Mouse (Mus musculus) stomach, embryonic 15.5 days (tissue): Measurements from ENCODE around the gene Cdca8. TPM values are rescaled to one million over a fixed set of nuclear protein-coding genes. Genes with fewer than 3 reads are reported as not detected.

Experiments
- ATAC-seq: fragments of 200-750 bp; cut with Nextera tagmentation; 2 replicates; pipeline ENCODE4 v1.8.0; 2017; ENCODE audit warnings: low read depth, moderate number of reproducible peaks, moderate TSS enrichment; ENCODE audit not compliant: insufficient read depth, low FRiP score
- H3K27ac ChIP-seq: fragments of 300-500 bp; sonication (generic); 2 replicates; pipeline ENCODE4 v1.5.1; 2015; ENCODE audit warnings: mild to moderate bottlenecking, inconsistent platforms
- H3K27me3 ChIP-seq: fragments of 300-500 bp; sonication (generic); replicated peaks from 2 replicates; pipeline ENCODE4 v1.6.1; 2015; ENCODE audit warnings: inconsistent platforms
- H3K36me3 ChIP-seq: fragments of 300-500 bp; sonication (generic); 2 replicates; pipeline ENCODE4 v1.6.1; 2015; ENCODE audit warnings: inconsistent platforms
- H3K4me1 ChIP-seq: fragments of 300-500 bp; sonication (generic); 2 replicates; pipeline ENCODE4 v1.6.1; 2015; ENCODE audit warnings: inconsistent platforms
- H3K4me2 ChIP-seq: fragments of 300-500 bp; sonication (generic); 2 replicates; pipeline ENCODE4 v1.6.1; 2015; ENCODE audit warnings: mild to moderate bottlenecking, inconsistent platforms
- H3K4me3 ChIP-seq: fragments of 300-500 bp; sonication (generic); replicated peaks from 2 replicates; pipeline ENCODE4 v1.5.1; 2015; ENCODE audit warnings: inconsistent platforms
- H3K9ac ChIP-seq: fragments of 300-500 bp; sonication (generic); 2 replicates; pipeline ENCODE4 v1.6.1; 2015; ENCODE audit warnings: inconsistent platforms
- H3K9me3 ChIP-seq: fragments of 300-500 bp; sonication (generic); 2 replicates; pipeline ENCODE4 v1.6.1; 2016; ENCODE audit warnings: inconsistent platforms
- WGBS: fragments of 180-500 bp; shearing (Covaris S2); methylation state at CpG from one replicate; pipeline ENCODE4 v1.1.7; 2015; 5-methylcytosine and 5-hydroxymethylcytosine counted together
- polyA plus RNA-seq: library from polyadenylated mRNA; unstranded; fragments of >200 nt; fragmentation: Nextera tagmentation; extraction: Ambion mirVana; gene quantifications from 2 replicates; pipeline ENCODE4 v1.2.1, GENCODE M21; 2015

Cdca8 gene
- polyA plus RNA-seq, 1 experiment from 2014 or later = 118 TPM

DNA sequence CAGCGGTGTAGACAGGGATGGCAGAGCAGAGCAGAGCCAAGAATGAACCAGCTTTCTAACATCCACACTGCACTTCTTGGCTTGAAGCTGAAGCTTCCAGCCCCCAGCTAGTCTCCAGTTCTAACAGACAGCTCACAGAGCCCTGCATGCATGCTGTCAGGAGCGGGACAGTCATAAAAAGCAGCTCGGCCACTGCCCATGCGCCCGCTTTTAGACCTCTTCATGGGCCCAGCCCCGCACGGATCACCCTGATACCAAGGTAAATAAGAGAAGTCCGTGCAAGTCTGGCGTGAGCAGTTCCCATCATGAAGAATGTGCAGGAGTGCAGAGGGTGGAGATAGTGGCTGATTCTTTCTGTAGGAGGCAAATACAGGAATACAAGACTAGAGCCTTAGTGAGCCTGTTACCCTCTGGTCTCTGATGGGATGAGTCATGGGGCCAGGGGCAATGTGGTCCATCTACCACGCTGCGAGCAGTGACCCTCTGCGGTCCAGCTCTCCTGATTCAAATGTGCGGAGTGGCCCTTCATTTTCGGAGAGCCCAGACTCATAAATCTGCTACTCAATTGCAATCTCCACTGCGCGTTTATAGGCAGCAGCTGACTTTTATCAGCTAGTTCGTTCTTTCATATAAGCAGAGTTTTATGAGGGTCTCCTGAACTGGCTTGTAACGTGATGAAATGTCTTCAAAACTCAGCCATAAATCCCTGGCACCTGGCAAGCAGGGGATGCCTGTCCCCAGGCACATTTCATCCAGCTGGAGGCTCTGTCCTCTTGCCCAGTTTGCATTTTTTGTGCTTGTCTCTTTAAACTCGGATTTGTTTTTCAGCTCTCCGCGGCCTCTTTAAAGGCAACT, 11.3 kb upstream of the Cdca8 start:
- Histone ChIP-seq H3K27me3 (no peaks in the 10 kb centered on the region), H3K9me3 (no peaks in the 10 kb centered on the region), H3K36me3 (no peaks in the 10 kb centered on the region), H3K9ac (no peak overlapping the region), H3K27ac (0 out of 2 replicates have a peak overlapping the region, but pooled peaks have one; percentile 35), H3K4me2 (no peak overlapping the region), H3K4me1 (peaks cover 4% of the 10 kb centered on the region; the same call in 1 of the 2 replicates), H3K4me3 (no peak overlapping the region)
- no peak for ATAC-seq
- WGBS = 52% methylated on average over 21 of the region's 21 CpGs

DNA sequence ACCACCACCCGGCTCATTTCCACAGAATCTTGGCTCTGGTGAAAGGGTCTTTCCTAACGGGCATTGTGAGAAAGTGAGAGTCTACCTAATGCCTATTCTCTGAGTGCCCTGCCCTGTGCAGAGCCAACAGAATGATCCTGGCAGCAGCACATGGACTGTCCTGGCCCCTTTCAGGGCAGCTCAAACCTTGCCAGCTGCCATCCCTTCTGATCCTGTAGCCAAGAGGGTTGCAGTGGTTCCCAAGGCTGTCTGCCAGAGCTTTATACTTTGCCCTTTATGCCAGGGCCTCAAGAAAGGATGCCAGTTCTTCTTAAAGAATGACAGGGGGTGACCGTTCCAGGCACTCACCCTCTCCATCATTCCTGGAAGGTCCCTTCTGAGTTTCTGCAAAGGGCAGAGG, 10.4 kb upstream of the Cdca8 start:
- Histone ChIP-seq H3K36me3 (no peaks in the 10 kb centered on the region), H3K4me2 (no peak overlapping the region), H3K4me3 (no peak overlapping the region), H3K9me3 (no peaks in the 10 kb centered on the region), H3K4me1 (peaks cover 4% of the 10 kb centered on the region; the same call in 1 of the 2 replicates), H3K27ac (no peak overlapping the region), H3K27me3 (no peaks in the 10 kb centered on the region), H3K9ac (no peak overlapping the region)
- WGBS = 81% methylated on average over 3 of the region's 3 CpGs
- no peak for ATAC-seq

GRCm38 (mm10) chr4:124944961-124945360, 5.8 kb upstream of the Cdca8 start:
- 0 out of 2 replicates have a peak, but pooled peaks cover 6% of the 10 kb centered on the region for H3K36me3 ChIP-seq
- no peaks in the 10 kb centered on the region for H3K27me3 ChIP-seq
- no peak for ATAC-seq
- H3K9me3 ChIP-seq = no peaks in the 10 kb centered on the region
- no peaks in the 10 kb centered on the region for H3K4me1 ChIP-seq
- no peak overlapping the region for H3K4me3 ChIP-seq
- no peak overlapping the region for H3K4me2 ChIP-seq
- 64% methylated on average over 2 of the region's 2 CpGs for WGBS
- H3K27ac ChIP-seq = no peak overlapping the region
- no peak overlapping the region for H3K9ac ChIP-seq

DNA sequence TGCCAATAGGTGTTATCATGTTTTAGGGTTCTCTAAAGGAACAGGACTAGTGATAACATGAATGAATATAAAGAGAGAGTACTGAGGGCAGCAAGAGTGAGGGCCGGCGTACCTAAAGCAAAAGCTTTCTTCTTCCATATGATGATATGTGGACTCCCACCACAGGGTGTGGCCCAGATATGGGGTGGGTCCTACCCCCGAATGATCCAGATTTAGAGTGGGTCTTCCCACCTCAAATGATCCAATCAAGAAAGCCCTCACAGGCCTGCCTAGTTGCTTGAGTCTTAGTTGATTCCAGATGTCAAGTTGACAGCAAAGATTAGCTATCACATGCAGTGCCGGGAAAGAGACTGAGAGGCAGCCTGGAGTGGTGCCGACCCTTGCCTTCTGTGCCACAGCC, 4.7 kb upstream of the Cdca8 start:
- no peak overlapping the region for H3K9ac ChIP-seq
- H3K4me3 ChIP-seq = no peak overlapping the region
- no peak for ATAC-seq
- H3K36me3 ChIP-seq = 0 out of 2 replicates have a peak, but pooled peaks cover 7% of the 10 kb centered on the region
- H3K9me3 ChIP-seq = no peaks in the 10 kb centered on the region
- no peaks in the 10 kb centered on the region for H3K4me1 ChIP-seq
- 93% methylated on average over 5 of the region's 5 CpGs for WGBS
- H3K4me2 ChIP-seq = no peak overlapping the region
- no peaks in the 10 kb centered on the region for H3K27me3 ChIP-seq
- no peak overlapping the region for H3K27ac ChIP-seq

- H3K4me3 ChIP-seq = no peak overlapping the region
- H3K4me2 ChIP-seq = no peak overlapping the region
- no peaks in the 10 kb centered on the region for H3K9me3 ChIP-seq
- H3K9ac ChIP-seq = no peak overlapping the region
- no peaks in the 10 kb centered on the region for H3K27me3 ChIP-seq
- H3K27ac ChIP-seq = no peak overlapping the region
- no peaks in the 10 kb centered on the region for H3K4me1 ChIP-seq
- ATAC-seq = peak; percentile 25; the same call in 1 of the 2 replicates
- 0 out of 2 replicates have a peak, but pooled peaks cover 12% of the 10 kb centered on the region for H3K36me3 ChIP-seq
- 8% methylated on average over 4 of the region's 4 CpGs for WGBS
These were observed 3.9 kb upstream of the Cdca8 start for GRCm38 (mm10) chr4:124943022-124943421.

DNA sequence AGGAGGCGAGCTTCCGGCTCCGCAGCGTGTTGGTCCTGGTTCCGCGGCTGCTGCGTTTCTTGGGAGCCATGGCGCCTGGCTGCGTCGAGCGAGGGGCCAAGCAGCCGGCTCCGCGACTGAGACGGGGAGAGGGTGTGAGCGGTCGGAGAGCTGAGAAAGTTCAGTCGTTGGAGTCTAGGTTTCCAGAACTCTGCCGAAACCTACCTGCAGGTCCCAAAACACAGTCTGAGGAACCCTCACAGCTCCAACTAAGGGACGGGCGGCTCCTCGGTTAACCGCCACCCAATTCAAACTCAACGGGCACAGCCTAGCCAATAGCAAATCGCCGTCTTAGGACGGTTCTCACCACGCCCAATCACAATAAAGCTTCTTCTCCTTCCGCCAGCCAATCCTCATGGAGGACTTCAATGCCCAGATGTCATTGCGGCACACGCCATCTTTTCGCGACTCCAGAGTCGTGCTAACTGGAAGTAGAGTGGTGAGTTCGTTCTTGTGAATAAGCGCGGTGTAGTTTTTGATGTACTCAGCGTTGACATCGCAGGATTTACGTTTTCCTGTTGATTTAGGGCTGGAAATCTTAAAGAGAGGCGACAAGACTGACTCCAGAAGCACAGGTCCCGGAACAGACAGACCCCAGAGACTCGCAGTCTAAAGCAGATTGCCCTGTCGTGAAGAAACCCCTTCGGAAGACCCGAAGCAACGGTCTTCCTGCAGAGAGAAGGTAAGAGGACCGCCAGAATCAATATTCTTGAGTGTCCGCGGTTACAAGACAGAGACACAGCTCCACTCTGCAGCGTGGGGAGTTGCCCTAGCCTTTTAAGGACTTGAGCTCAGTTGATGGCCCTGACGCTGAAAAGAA, 2.3 kb downstream of the Cdca8 start, which contains the start of gene 9930104L06Rik:
Gene 9930104L06Rik, plus strand, starts transcription at position 436 of the 859 bp plus-strand sequence.
- WGBS = under 1% methylated on average over 52 of the region's 52 CpGs
- peak within 1 kb of the TSS; percentile 61; the same call in 1 of the 2 replicates for H3K27ac ChIP-seq
- peak; percentile 100 for ATAC-seq

GRCm38 (mm10) chr4:124928102-124928501, 11.0 kb downstream of the Cdca8 start:
- Histone ChIP-seq H3K9ac (no peak overlapping the region), H3K27ac (no peak overlapping the region), H3K36me3 (peaks cover 58% of the 10 kb centered on the region), H3K27me3 (no peaks in the 10 kb centered on the region), H3K4me2 (no peak overlapping the region), H3K4me3 (no peak overlapping the region), H3K9me3 (no peaks in the 10 kb centered on the region), H3K4me1 (no peaks in the 10 kb centered on the region)
- 89% methylated on average over 5 of the region's 5 CpGs for WGBS
- ATAC-seq = no peak

More for the DNA sequence above, 2.3 kb downstream of the Cdca8 start, which contains the start of gene 9930104L06Rik:
- peak within 1 kb of the TSS; percentile 76 for H3K9ac ChIP-seq
- no peaks in the 10 kb centered on the region for H3K27me3 ChIP-seq
- H3K4me2 ChIP-seq = peak within 1 kb of the TSS; percentile 87
- H3K4me1 ChIP-seq = peaks cover 16% of the 10 kb centered on the region
- H3K4me3 ChIP-seq = peak within 1 kb of the TSS; percentile 91
- 0 out of 2 replicates have a peak, but pooled peaks cover 9% of the 10 kb centered on the region for H3K36me3 ChIP-seq
- no peaks in the 10 kb centered on the region for H3K9me3 ChIP-seq

GRCm38 (mm10) chr4:124905971-124906822, 32.9 kb downstream of the Cdca8 start:
- H3K9ac ChIP-seq = no peak overlapping the region

DNA sequence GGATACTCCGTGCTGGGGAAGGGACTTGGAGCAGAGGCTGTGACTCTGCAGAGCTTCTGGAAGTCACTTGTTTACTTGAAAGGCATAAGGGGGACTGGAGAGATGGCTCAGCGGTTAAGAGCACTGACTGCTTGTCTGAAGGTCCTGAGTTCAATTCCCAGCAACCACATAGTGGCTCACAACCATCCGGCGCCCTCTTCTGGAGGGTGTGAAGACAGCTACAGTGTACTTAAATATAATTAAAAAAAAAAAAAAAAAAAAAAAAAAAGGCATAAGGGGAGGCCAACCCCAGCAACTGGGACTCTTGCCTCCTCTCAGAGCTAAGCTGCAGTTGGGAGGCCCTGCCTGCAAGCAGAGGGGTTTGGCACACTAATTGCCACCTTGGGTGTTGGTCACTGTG, 33.7 kb downstream of the Cdca8 start:
- Histone ChIP-seq H3K27ac (no peak overlapping the region), H3K9ac (no peak overlapping the region), H3K4me2 (no peak overlapping the region), H3K9me3 (no peaks in the 10 kb centered on the region), H3K36me3 (no peaks in the 10 kb centered on the region), H3K27me3 (no peaks in the 10 kb centered on the region), H3K4me1 (peaks cover 8% of the 10 kb centered on the region; the same call in 1 of the 2 replicates), H3K4me3 (no peak overlapping the region)
- WGBS = 55% methylated on average over 4 of the region's 4 CpGs
- ATAC-seq = no peak

More at GRCm38 (mm10) chr4:124905971-124906822, 32.9 kb downstream of the Cdca8 start:
- H3K4me2 ChIP-seq = peak overlapping the region; percentile 48
- no peak overlapping the region for H3K27ac ChIP-seq
- no peaks in the 10 kb centered on the region for H3K9me3 ChIP-seq
- H3K27me3 ChIP-seq = no peaks in the 10 kb centered on the region
- ATAC-seq = peak; percentile 50; the same call in 1 of the 2 replicates
- H3K36me3 ChIP-seq = no peaks in the 10 kb centered on the region
- H3K4me1 ChIP-seq = peaks cover 8% of the 10 kb centered on the region; the same call in 1 of the 2 replicates
- WGBS = 7% methylated on average over 21 of the region's 21 CpGs
- H3K4me3 ChIP-seq = peak overlapping the region; percentile 19; the same call in 1 of the 2 replicates

DNA sequence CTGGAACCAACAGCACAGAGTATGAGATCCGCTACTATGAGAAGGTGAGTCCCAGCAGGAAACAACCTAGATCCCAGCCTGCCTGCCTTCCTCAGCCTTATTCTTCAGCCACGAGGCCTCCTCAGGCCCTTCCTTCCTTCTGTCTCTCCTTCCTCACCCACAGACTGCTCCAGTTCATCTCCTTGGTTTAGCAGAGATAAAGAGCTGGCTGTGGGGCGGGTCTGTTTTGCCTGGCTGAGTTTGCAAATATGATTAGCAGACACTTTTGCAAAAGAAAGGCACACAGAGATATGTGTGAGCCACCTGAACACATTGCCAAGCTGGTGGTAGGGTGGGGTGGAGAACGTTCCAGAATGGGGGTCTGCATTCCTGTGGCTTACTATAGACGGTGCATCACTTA, 39.2 kb downstream of the Cdca8 start:
- Histone ChIP-seq H3K4me1 (peaks cover 2% of the 10 kb centered on the region; the same call in 1 of the 2 replicates), H3K36me3 (no peaks in the 10 kb centered on the region), H3K9me3 (no peaks in the 10 kb centered on the region), H3K4me2 (no peak overlapping the region), H3K27ac (no peak overlapping the region), H3K9ac (no peak overlapping the region), H3K27me3 (peaks cover 15% of the 10 kb centered on the region), H3K4me3 (no peak overlapping the region)
- 41% methylated on average over 5 of the region's 5 CpGs for WGBS
- no peak for ATAC-seq

GRCm38 (mm10) chr4:124898428-124898827, 40.7 kb downstream of the Cdca8 start:
- Histone ChIP-seq H3K9me3 (no peaks in the 10 kb centered on the region), H3K4me2 (no peak overlapping the region), H3K27ac (no peak overlapping the region), H3K36me3 (no peaks in the 10 kb centered on the region), H3K9ac (no peak overlapping the region), H3K4me3 (no peak overlapping the region), H3K4me1 (peaks cover 5% of the 10 kb centered on the region; the same call in 1 of the 2 replicates), H3K27me3 (peaks cover 30% of the 10 kb centered on the region)
- ATAC-seq = no peak
- 56% methylated on average over 10 of the region's 10 CpGs for WGBS
